Mouse (Mus musculus): ENCODE measurements around the gene Irf7. TPM values are rescaled to one million over a fixed set of nuclear protein-coding genes. Genes with fewer than 3 reads are reported as not detected.

Irf7 gene
- polyA plus RNA-seq, 1 experiment = 3.3 TPM

- Histone ChIP-seq H3K4me3 (ENCODE audit: insufficient read depth, low read depth, low read length) (no peak overlapping the region), H3K27ac (replicated peaks; ENCODE audit: low read depth, low read length) (no peak overlapping the region), H3K4me1 (ENCODE audit: control insufficient read depth, insufficient read depth, insufficient read length, low read length) (peaks cover 14% of the 10 kb centered on the region)
These were observed 47.6 kb downstream of the Irf7 start for GRCm38 (mm10) chr7:141218557-141219133.

GRCm38 (mm10) chr7:141218141-141218540 is 48.1 kb downstream of the Irf7 start:
- Histone ChIP-seq H3K27ac (replicated peaks; ENCODE audit: low read depth, low read length) (no peak overlapping the region), H3K4me3 (ENCODE audit: insufficient read depth, low read depth, low read length) (no peak overlapping the region), H3K4me1 (ENCODE audit: control insufficient read depth, insufficient read depth, insufficient read length, low read length) (peaks cover 14% of the 10 kb centered on the region)

- Histone ChIP-seq H3K4me3 (ENCODE audit: insufficient read depth, low read depth, low read length) (no peak overlapping the region), H3K4me1 (ENCODE audit: control insufficient read depth, insufficient read depth, insufficient read length, low read length) (peaks cover 10% of the 10 kb centered on the region), H3K27ac (replicated peaks; ENCODE audit: low read depth, low read length) (no peak overlapping the region)
These were observed 48.8 kb downstream of the Irf7 start for GRCm38 (mm10) chr7:141217343-141218013.

GRCm38 (mm10) chr7:141216894-141217293 is 49.4 kb downstream of the Irf7 start:
- Histone ChIP-seq H3K4me3 (ENCODE audit: insufficient read depth, low read depth, low read length) (no peak overlapping the region), H3K27ac (replicated peaks; ENCODE audit: low read depth, low read length) (no peak overlapping the region), H3K4me1 (ENCODE audit: control insufficient read depth, insufficient read depth, insufficient read length, low read length) (peaks cover 5% of the 10 kb centered on the region)

- H3K4me3 ChIP-seq (ENCODE audit: insufficient read depth, low read depth, low read length) = peak overlapping the region; percentile 62
- peaks cover 5% of the 10 kb centered on the region for H3K4me1 ChIP-seq (ENCODE audit: control insufficient read depth, insufficient read depth, insufficient read length, low read length)
- H3K27ac ChIP-seq (replicated peaks; ENCODE audit: low read depth, low read length) = no peak overlapping the region
These were observed 50.2 kb downstream of the Irf7 start for GRCm38 (mm10) chr7:141215880-141216733.

GRCm38 (mm10) chr7:141215101-141215879 is 51.0 kb downstream of the Irf7 start, which contains the start of gene Rassf7:
Gene Rassf7, plus strand, starts transcription at chr7:141215860.
- peaks cover 5% of the 10 kb centered on the region for H3K4me1 ChIP-seq (ENCODE audit: control insufficient read depth, insufficient read depth, insufficient read length, low read length)
- peak within 1 kb of the TSS; percentile 62 for H3K4me3 ChIP-seq (ENCODE audit: insufficient read depth, low read depth, low read length)
- H3K27ac ChIP-seq (replicated peaks; ENCODE audit: low read depth, low read length) = no peak within 1 kb of the TSS

GRCm38 (mm10) chr7:141214310-141214709 is 52.0 kb downstream of the Irf7 start:
- H3K4me3 ChIP-seq (ENCODE audit: insufficient read depth, low read depth, low read length) = no peak overlapping the region
- no peak overlapping the region for H3K27ac ChIP-seq (replicated peaks; ENCODE audit: low read depth, low read length)
- peaks cover 5% of the 10 kb centered on the region for H3K4me1 ChIP-seq (ENCODE audit: control insufficient read depth, insufficient read depth, insufficient read length, low read length)

- H3K4me1 ChIP-seq (ENCODE audit: control insufficient read depth, insufficient read depth, insufficient read length, low read length) = peaks cover 5% of the 10 kb centered on the region
- H3K4me3 ChIP-seq (ENCODE audit: insufficient read depth, low read depth, low read length) = no peak within 1 kb of the TSS
- no peak within 1 kb of the TSS for H3K27ac ChIP-seq (replicated peaks; ENCODE audit: low read depth, low read length)
These were observed 52.6 kb downstream of the Irf7 start, which contains the start of gene Lmntd2 for GRCm38 (mm10) chr7:141213605-141214235. Gene Lmntd2, minus strand, starts transcription at chr7:141214080.

- H3K4me3 ChIP-seq (ENCODE audit: insufficient read depth, low read depth, low read length) = no peak overlapping the region
These were observed 53.1 kb downstream of the Irf7 start for GRCm38 (mm10) chr7:141213133-141213532.

More at GRCm38 (mm10) chr7:141213133-141213532, 53.1 kb downstream of the Irf7 start:
- no peak overlapping the region for H3K27ac ChIP-seq (replicated peaks; ENCODE audit: low read depth, low read length)
- peaks cover 5% of the 10 kb centered on the region for H3K4me1 ChIP-seq (ENCODE audit: control insufficient read depth, insufficient read depth, insufficient read length, low read length)

Other genes starting within 250 kb of the Irf7 start
- 2.1 TPM in 1 of 2 replicates, not detected in the other for gene Ifitm6, start 248.6 kb downstream of the Irf7 start, polyA plus RNA-seq (2012; ENCODE audit: insufficient read depth, insufficient read length, missing spikeins)
- gene Gm17387, start 237.3 kb downstream of the Irf7 start, polyA plus RNA-seq (2012; ENCODE audit: insufficient read depth, insufficient read length, missing spikeins) = not detected in 2 replicates
- gene B4galnt4, start 205.4 kb downstream of the Irf7 start, polyA plus RNA-seq (2012; ENCODE audit: insufficient read depth, insufficient read length, missing spikeins) = not detected in 2 replicates
- 1.6 TPM in 1 of 2 replicates, not detected in the other for gene Pkp3, start 188.3 kb downstream of the Irf7 start, polyA plus RNA-seq (2012; ENCODE audit: insufficient read depth, insufficient read length, missing spikeins)
- 1.1 and 2.9 TPM in 2 replicates for gene Sigirr, start 165.9 kb downstream of the Irf7 start, polyA plus RNA-seq (2012; ENCODE audit: insufficient read depth, insufficient read length, missing spikeins)
- not detected in 2 replicates for gene Ano9, start 148.7 kb downstream of the Irf7 start, polyA plus RNA-seq (2012; ENCODE audit: insufficient read depth, insufficient read length, missing spikeins)
- 27.0 and 49.5 TPM in 2 replicates for gene Ptdss2, start 144.1 kb downstream of the Irf7 start, polyA plus RNA-seq (2012; ENCODE audit: insufficient read depth, insufficient read length, missing spikeins)
- 49.5 and 67.9 TPM in 2 replicates for gene Rnh1, start 93.6 kb downstream of the Irf7 start, polyA plus RNA-seq (2012; ENCODE audit: insufficient read depth, insufficient read length, missing spikeins)
- gene Hras, start 72.5 kb downstream of the Irf7 start, polyA plus RNA-seq (2012; ENCODE audit: insufficient read depth, insufficient read length, missing spikeins) = 72.6 and 86.6 TPM in 2 replicates
- 3.4 and 5.8 TPM in 2 replicates for gene Lrrc56, start 72.3 kb downstream of the Irf7 start, polyA plus RNA-seq (2012; ENCODE audit: insufficient read depth, insufficient read length, missing spikeins)
- gene Lmntd2, start 52.4 kb downstream of the Irf7 start, polyA plus RNA-seq (2012; ENCODE audit: insufficient read depth, insufficient read length, missing spikeins) = not detected in 2 replicates
- gene Rassf7, start 50.6 kb downstream of the Irf7 start, polyA plus RNA-seq (2012; ENCODE audit: insufficient read depth, insufficient read length, missing spikeins) = 1.4 and 1.5 TPM in 2 replicates
- 17.0 and 22.5 TPM in 2 replicates for gene Phrf1, start 37.7 kb downstream of the Irf7 start, polyA plus RNA-seq (2012; ENCODE audit: insufficient read depth, insufficient read length, missing spikeins)
- gene Cdhr5, start 10.3 kb upstream of the Irf7 start, polyA plus RNA-seq (2012; ENCODE audit: insufficient read depth, insufficient read length, missing spikeins) = not detected in 2 replicates
- gene Sct, start 12.7 kb upstream of the Irf7 start, polyA plus RNA-seq (2012; ENCODE audit: insufficient read depth, insufficient read length, missing spikeins) = not detected in 2 replicates
- gene Drd4, start 25.5 kb upstream of the Irf7 start, polyA plus RNA-seq (2012; ENCODE audit: insufficient read depth, insufficient read length, missing spikeins) = not detected in 2 replicates
- 5.9 and 15.8 TPM in 2 replicates for gene Deaf1, start 61.2 kb upstream of the Irf7 start, polyA plus RNA-seq (2012; ENCODE audit: insufficient read depth, insufficient read length, missing spikeins)
- 35.2 and 44.8 TPM in 2 replicates for gene Tmem80, start 61.3 kb upstream of the Irf7 start, polyA plus RNA-seq (2012; ENCODE audit: insufficient read depth, insufficient read length, missing spikeins)
- 1.5 and 2.9 TPM in 2 replicates for gene Eps8l2, start 72.4 kb upstream of the Irf7 start, polyA plus RNA-seq (2012; ENCODE audit: insufficient read depth, insufficient read length, missing spikeins)
- gene Taldo1, start 125.7 kb upstream of the Irf7 start, polyA plus RNA-seq (2012; ENCODE audit: insufficient read depth, insufficient read length, missing spikeins) = 1,487 and 1,572 TPM in 2 replicates
- 19.9 and 23.3 TPM in 2 replicates for gene Gatd1, start 147.7 kb upstream of the Irf7 start, polyA plus RNA-seq (2012; ENCODE audit: insufficient read depth, insufficient read length, missing spikeins)
- gene Cend1, start 163.0 kb upstream of the Irf7 start, polyA plus RNA-seq (2012; ENCODE audit: insufficient read depth, insufficient read length, missing spikeins) = 2.6 and 6.4 TPM in 2 replicates
- gene Slc25a22, start 171.4 kb upstream of the Irf7 start, polyA plus RNA-seq (2012; ENCODE audit: insufficient read depth, insufficient read length, missing spikeins) = 79.8 and 96.8 TPM in 2 replicates
- gene Pidd1, start 177.5 kb upstream of the Irf7 start, polyA plus RNA-seq (2012; ENCODE audit: insufficient read depth, insufficient read length, missing spikeins) = 0.58 and 0.75 TPM in 2 replicates
- gene Rplp2, start 180.9 kb upstream of the Irf7 start, polyA plus RNA-seq (2012; ENCODE audit: insufficient read depth, insufficient read length, missing spikeins) = 1,680 and 2,099 TPM in 2 replicates
- 2,152 and 2,404 TPM in 2 replicates for gene Pnpla2, start 188.7 kb upstream of the Irf7 start, polyA plus RNA-seq (2012; ENCODE audit: insufficient read depth, insufficient read length, missing spikeins)
- gene Cracr2b, start 194.6 kb upstream of the Irf7 start, polyA plus RNA-seq (2012; ENCODE audit: insufficient read depth, insufficient read length, missing spikeins) = 9.8 and 11.8 TPM in 2 replicates
- 223 and 257 TPM in 2 replicates for gene Cd151, start 200.9 kb upstream of the Irf7 start, polyA plus RNA-seq (2012; ENCODE audit: insufficient read depth, insufficient read length, missing spikeins)
- 28.8 and 36.4 TPM in 2 replicates for gene Polr2l, start 208.7 kb upstream of the Irf7 start, polyA plus RNA-seq (2012; ENCODE audit: insufficient read depth, insufficient read length, missing spikeins)
- gene Tspan4, start 208.8 kb upstream of the Irf7 start, polyA plus RNA-seq (2012; ENCODE audit: insufficient read depth, insufficient read length, missing spikeins) = 39.6 and 74.6 TPM in 2 replicates